Mouse (Mus musculus): Measurements from ENCODE around the gene Sox6.
A peak's percentile ranks its signal among the peaks of the same experiment; 100 is the strongest.

Gene Sox6

DNA sequence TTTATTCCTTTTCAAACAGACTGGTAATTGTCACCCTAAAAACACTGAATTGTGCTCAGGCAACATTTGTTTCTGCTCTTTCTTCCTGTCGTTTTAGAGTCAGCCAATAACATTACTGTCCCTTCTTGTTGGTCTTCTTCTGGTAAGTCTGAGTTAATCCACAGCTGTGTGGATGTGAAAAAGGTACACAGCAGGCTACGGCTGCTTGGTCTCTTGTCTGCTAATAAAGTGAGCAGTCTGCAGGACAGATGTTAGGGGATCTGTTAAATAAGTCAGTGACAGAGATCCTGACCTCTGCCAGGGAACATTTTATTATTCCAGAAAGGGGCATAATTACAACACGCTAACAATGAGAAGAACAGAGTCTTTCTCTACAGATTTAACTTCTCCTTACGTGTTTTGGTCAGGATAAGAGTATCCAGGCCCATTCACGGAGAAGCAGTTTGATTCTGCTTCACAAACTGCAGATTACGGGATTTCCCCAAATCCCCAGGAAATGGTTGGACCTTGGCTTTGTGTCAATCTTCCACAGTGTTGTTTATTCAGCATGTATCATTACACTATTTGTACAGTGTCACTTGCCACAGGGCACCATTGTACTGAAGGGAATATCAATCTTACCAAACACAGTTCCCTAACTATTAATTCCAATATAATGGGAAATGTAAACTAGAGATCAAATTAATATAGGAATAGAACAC, 474.1 kb downstream of the Sox6 start:
- DNase-seq (ENCODE audit: low read depth, low spot score), result peak; percentile 4

DNA sequence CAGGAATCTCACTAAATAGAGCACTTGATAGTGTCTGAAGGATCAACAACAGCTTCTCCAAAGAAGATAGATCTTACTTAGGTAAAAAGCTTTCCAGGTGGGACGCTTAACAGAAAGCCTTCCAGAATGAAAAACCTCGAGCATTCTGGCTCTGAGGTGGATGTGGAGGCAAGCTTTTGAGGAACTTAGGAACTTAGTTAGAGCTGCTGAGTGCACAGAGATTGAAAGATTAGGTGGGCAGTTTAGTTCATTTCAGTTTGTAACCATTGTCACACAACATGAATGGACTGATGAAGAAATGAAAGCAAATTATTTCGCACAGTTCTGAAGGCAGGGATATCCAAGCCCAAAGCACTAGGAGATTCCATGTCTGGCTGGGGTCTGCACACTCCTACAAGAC, 481.9 kb downstream of the Sox6 start:
- DNase-seq (ENCODE audit: low read depth, low spot score), result no peak

- DNase-seq (ENCODE audit: low read depth, low spot score), result no peak
Observed at GRCm38 (mm10) chr7:115550197-115550804, 488.3 kb downstream of the Sox6 start.

- DNase-seq (ENCODE audit: low read depth, low spot score), result no peak
Observed at GRCm38 (mm10) chr7:115549670-115550069, 488.9 kb downstream of the Sox6 start.

DNA sequence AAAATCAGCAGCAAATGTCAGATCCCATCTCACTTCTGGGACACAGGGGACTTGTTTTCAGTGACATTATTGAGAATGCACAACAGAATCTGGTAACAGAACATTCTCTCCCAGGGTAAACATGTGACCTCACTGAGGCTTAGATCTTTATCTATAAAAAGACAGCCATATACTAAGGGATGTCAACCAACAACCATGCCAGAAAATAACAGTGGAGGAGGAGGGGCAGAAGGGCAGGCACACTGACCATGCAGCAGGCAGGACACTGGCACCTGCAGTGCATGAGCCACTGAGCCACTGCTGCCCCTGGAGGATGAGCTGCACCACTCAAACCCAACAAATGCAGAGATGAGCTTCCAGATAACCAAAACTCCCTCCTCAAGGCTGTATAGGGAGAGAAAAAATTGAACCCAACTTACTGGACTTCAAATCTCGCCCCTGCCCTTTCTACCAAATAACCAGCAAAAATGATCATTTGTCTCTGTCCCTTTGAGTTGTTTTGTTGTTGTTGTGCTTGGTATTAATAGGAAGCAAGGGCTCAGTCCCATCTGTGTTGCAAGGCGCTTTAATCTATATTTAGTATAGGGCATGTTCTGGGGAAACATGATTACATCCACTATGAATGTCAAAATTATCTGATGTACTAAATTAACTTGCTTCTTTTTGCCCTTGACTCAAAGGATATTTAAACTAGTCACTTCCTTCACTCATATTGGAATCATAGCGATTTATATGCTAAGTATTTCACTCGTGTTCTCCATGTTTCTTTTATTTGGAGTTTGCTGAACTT, 492.8 kb downstream of the Sox6 start:
- DNase-seq (ENCODE audit: low read depth, low spot score), result no peak

DNA sequence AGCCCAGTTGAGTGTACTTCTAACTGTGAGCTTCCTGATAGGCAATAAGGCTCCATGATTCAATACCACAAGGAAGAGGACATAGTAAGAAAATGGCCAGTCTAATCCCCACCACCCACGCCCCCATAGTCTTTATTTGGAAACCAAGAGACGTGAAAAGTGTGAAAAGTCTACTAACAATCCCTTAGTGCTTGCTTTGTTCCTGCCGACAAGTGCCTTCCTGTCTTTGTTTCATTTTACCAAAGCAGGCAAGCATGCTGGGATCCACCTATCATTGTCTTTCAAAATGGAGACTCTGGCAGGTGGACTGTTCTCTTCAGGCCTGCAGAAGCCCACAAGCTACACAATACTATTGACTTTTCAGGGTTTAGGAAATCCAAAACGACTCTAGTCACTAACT, 495.0 kb downstream of the Sox6 start:
- no peak for DNase-seq (ENCODE audit: low read depth, low spot score)

DNA sequence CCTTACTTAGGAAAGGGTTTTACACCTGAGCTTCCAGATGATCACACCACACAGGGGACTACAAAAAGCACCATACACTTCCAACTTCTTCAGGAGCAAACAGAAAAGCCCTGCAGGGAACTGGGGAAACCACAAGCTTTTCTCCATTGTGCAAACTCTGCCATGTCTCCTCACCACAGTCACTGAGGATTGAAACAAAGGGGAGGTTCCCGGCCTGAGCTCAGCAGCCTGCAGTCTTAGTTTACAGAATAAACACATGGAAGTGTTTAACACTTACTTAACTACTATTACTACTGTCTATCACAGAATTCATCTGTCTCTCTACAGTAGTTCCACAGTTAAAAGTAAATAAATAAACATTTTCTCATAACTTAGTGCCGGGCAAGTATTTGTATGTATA, 498.3 kb downstream of the Sox6 start:
- no peak for DNase-seq (ENCODE audit: low read depth, low spot score)

DNA sequence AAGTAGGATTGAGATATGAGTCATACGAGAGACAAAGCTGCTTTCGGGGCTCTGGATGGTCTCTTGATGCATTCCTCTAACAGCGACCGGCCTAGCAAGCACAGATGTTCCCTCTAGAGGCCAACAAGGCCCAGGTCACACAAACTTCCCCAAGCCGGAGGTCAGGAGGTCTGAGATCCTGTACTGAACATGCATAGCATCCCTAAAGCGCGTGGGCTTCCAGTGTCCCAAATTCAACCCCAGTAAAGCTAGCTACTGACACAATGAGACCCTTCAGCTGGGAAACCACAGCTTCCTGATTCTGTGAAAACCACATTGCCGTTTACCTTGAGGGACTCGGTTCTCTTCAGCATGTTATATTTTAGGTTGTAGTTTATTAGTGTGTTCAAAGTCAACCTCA, 499.6 kb downstream of the Sox6 start:
- DNase-seq (ENCODE audit: low read depth, low spot score), result no peak

- DNase-seq (ENCODE audit: low read depth, low spot score), result no peak
Observed at GRCm38 (mm10) chr7:115537636-115538035, 501.0 kb downstream of the Sox6 start.

- DNase-seq (ENCODE audit: low read depth, low spot score), result no peak
Observed at GRCm38 (mm10) chr7:115536521-115536920, 502.1 kb downstream of the Sox6 start.

- DNase-seq (ENCODE audit: low read depth, low spot score), result no peak
Observed at GRCm38 (mm10) chr7:115531875-115532274, 506.7 kb downstream of the Sox6 start.

DNA sequence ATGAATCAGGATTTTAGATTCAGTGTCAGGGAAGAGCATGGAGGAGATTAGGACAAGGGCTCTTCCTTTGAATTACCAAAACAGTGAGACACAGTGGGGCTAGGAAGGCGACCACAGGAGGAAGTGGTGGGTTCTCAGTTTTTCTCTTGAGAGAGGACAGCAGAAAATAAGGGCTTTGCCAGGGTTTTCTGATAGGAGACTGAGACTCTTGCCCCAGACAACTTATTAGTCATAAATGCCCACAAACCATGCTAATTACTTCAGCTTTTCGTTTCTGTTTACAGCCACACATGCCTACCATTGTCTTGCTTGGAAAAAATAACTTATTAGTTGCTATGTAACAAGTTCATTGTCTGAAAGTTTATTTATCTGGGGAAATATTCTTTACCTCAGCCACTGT, 507.4 kb downstream of the Sox6 start:
- no peak for DNase-seq (ENCODE audit: low read depth, low spot score)

DNA sequence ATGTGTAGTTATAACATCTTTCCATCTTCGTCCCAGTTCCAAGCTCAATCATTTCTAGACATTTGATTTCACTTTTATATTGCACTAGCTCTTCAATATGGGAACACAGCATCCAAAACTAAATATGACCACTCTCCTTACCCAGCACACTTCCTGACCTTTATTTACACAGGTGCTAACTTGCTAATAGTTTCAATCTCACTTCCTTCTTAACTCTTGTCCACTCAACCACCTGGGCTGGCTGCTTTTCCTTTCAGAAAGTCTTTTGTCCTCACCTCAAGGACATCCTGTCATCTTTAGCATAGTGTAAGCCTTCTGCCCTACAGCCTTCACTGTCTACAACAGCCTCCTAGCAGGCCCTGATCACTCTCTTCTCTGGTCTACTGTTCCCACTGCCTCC, 520.9 kb downstream of the Sox6 start:
- no peak for DNase-seq (ENCODE audit: low read depth, low spot score)

DNA sequence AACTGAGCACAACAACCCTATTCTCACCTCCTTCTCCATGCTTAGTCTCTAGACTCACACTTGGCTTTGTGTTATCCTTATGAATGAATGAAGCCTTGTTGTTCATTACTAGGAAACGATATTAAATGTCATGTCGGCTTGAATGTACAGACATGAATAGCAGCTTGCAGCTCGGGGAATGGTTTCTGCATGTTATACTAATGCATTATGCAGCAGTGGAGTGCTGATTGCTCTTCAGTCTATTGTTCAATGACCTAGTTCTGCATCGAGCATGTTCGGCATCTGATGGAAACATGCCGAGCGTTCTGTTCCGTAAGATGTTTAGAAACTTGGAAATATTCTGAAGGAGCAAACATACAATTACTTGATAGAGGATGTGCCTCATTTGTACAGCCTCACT, 524.9 kb downstream of the Sox6 start:
- no peak for DNase-seq (ENCODE audit: low read depth, low spot score)

- DNase-seq (ENCODE audit: low read depth, low spot score), result no peak
Observed at GRCm38 (mm10) chr7:115511777-115512176, 526.8 kb downstream of the Sox6 start.

DNA sequence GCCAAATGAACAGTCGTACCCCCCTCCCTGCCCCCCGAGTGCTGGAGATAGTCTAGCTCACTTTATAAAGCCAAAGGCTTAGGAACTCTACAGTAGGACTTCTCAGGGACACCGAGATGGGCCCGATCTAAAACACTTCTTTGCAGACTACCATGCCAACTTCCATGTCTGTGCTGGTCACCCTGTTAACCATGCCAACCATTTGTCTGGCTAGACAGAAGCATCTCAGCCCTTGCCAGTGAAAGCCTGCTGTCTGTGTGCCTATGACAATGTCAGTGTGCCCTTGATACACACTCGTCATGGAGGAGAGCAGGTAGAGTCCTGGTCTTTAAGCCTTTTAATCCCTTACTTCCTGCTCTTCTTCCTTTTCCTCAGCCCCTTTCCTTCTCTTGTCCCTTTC, 527.5 kb downstream of the Sox6 start:
- DNase-seq (ENCODE audit: low read depth, low spot score), result no peak

GRCm38 (mm10) chr7:115510045-115510444, 528.6 kb downstream of the Sox6 start:
- DNase-seq (ENCODE audit: low read depth, low spot score), result no peak

GRCm38 (mm10) chr7:115506385-115506784, 532.2 kb downstream of the Sox6 start:
- DNase-seq (ENCODE audit: low read depth, low spot score), result no peak

- no peak for DNase-seq (ENCODE audit: low read depth, low spot score)
Observed at GRCm38 (mm10) chr7:115501497-115501896, 537.1 kb downstream of the Sox6 start.

DNA sequence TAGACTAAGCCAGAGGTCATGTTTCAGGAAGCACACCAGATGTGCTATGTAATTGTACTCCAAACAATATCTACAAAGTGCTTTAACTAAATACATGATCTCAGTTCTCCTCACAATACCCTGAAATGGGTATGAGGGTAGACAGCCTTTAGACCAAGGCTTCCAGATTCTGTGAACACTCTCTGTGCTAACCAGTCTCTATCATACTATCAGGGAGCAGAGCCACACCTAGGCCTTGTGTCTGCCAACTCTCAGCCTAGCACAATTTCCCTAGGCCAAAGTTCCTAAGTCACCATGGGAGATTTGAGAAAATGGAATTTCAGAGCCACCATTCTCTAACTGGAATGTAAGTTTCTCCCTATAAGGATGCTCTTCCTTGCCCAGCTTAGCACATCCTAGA, 537.8 kb downstream of the Sox6 start:
- no peak for DNase-seq (ENCODE audit: low read depth, low spot score)

DNA sequence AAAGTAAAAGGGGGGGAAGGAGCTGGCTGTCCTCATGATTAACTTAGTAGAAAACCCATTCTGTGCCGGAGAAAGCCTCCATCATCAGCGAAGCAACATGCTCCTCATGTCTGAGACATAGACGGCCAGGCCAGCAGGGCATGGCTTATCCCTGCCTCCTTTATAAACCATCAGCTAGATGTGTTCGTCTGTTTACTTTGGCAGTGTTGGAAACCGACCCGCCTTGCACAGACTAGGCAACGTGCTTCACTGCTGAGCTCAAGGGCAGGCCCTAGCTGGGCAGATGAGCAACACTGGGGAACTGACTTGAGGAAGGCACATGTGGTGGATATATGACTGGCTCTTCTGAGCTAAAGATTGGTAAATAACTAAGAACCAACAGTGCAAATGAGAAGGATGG, 538.4 kb downstream of the Sox6 start:
- peak; percentile 2 for DNase-seq (ENCODE audit: low read depth, low spot score)

DNA sequence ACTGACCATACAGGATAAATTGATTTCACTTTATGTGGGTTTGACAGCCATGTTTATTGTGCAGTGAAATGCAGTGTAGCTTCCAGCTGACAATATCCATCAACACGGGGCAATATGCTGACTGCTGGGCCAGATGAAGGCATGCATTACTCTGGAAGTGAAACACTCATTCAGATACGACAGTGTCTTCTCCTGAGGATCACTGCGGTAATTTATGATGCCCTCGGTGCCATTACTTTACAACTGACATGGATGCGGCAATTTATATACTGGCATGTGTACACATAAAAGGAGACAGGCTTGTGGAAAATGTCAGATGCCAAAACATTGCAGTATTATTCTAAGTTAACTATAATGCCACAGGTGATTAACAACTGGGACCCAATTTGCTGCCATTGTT, 546.9 kb downstream of the Sox6 start:
- DNase-seq (ENCODE audit: low read depth, low spot score), result no peak

DNA sequence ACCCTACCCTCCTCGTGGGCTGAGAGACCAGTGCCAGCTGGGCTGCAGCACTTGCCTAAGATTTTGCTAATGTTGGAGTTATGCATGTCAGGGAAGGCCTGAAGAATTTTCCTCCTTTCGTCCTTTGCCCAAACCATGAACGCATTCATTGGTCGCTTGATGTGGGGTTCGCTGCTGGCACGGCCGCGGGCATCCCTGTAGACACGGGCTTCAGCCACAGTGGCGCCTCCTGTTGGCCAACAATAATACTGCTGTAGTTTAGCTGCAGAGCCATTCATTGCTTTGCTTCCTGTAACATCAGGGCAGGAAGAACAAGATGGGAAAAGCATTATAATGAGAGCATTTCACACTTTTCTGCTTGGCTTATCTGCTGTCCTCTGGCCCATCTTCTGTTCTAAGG, 549.0 kb downstream of the Sox6 start:
- no peak for DNase-seq (ENCODE audit: low read depth, low spot score)

Measured in 3T3-L1 (cell line).